Mouse (Mus musculus) neural tube, embryonic 15.5 days (tissue): ENCODE measurements around the gene Tnk2. TPM values are rescaled to one million over a fixed set of nuclear protein-coding genes. Genes with fewer than 3 reads are reported as not detected.

Source experiments
- ATAC-seq: fragments of 200-750 bp; cut with Nextera tagmentation; 2 replicates; pipeline ENCODE4 v1.8.0; 2017; ENCODE audit warnings: mild to moderate bottlenecking, moderate TSS enrichment, moderate library complexity; ENCODE audit not compliant: low FRiP score
- H3K27ac ChIP-seq: fragments of 300-500 bp; sonication (generic); replicated peaks from 2 replicates; pipeline ENCODE4 v1.5.1; 2015; ENCODE audit warnings: mild to moderate bottlenecking, inconsistent platforms
- H3K27me3 ChIP-seq: fragments of 300-500 bp; sonication (generic); replicated peaks from 2 replicates; pipeline ENCODE4 v1.6.1; 2015; ENCODE audit warnings: inconsistent platforms
- H3K36me3 ChIP-seq: fragments of 300-500 bp; sonication (generic); 2 replicates; pipeline ENCODE4 v1.6.1; 2015; ENCODE audit warnings: inconsistent platforms
- H3K4me1 ChIP-seq: fragments of 300-500 bp; sonication (generic); 2 replicates; pipeline ENCODE4 v1.6.1; 2015; ENCODE audit warnings: inconsistent platforms
- H3K4me2 ChIP-seq: fragments of 300-500 bp; sonication (generic); 2 replicates; pipeline ENCODE4 v1.6.1; 2015; ENCODE audit warnings: inconsistent platforms, mild to moderate bottlenecking, moderate library complexity
- H3K4me3 ChIP-seq: fragments of 300-500 bp; sonication (generic); replicated peaks from 2 replicates; pipeline ENCODE4 v1.5.1; 2015; ENCODE audit warnings: mild to moderate bottlenecking, inconsistent platforms
- H3K9ac ChIP-seq: fragments of 300-500 bp; sonication (generic); replicated peaks from 2 replicates; pipeline ENCODE4 v1.6.1; 2015; ENCODE audit warnings: mild to moderate bottlenecking, inconsistent platforms
- H3K9me3 ChIP-seq: fragments of 300-500 bp; sonication (generic); replicated peaks from 2 replicates; pipeline ENCODE4 v1.6.1; 2016; ENCODE audit warnings: inconsistent platforms
- WGBS: fragments of 180-500 bp; shearing (Covaris S2); methylation state at CpG from one replicate; pipeline ENCODE4 v1.1.7; 2015; ENCODE audit warnings: mixed read lengths; 5-methylcytosine and 5-hydroxymethylcytosine counted together
- polyA plus RNA-seq: library from polyadenylated mRNA; unstranded; fragments of >200 nt; fragmentation: Nextera tagmentation; extraction: Ambion mirVana; gene quantifications from 2 replicates; pipeline ENCODE4 v1.2.1, GENCODE M21; 2015

Gene Tnk2
- polyA plus RNA-seq, result 20.0 and 23.2 TPM in 2 replicates

- 1% methylated on average over 32 of the region's 40 CpGs for WGBS
- H3K4me2 ChIP-seq, result peak within 1 kb of the TSS; percentile 85
- no peaks in the 10 kb centered on the region for H3K27me3 ChIP-seq
- H3K36me3 ChIP-seq, result no peaks in the 10 kb centered on the region
- H3K4me3 ChIP-seq, result peak within 1 kb of the TSS; percentile 82
- H3K4me1 ChIP-seq, result peaks cover 33% of the 10 kb centered on the region
- peak within 1 kb of the TSS; percentile 88 for H3K27ac ChIP-seq
- H3K9me3 ChIP-seq, result no peaks in the 10 kb centered on the region
- peak within 1 kb of the TSS; percentile 94 for H3K9ac ChIP-seq
- ATAC-seq, result peak; percentile 86
Observed at GRCm38 (mm10) chr16:32643661-32644061, at the start of gene Tnk2. Gene Tnk2, plus strand, starts transcription at chr16:32643874.

- ATAC-seq, result no peak
- H3K4me3 ChIP-seq, result no peak overlapping the region
- 78% methylated on average over 5 of the region's 5 CpGs for WGBS
- 0 out of 2 replicates have a peak, but pooled peaks cover 3% of the 10 kb centered on the region for H3K4me1 ChIP-seq
- no peak overlapping the region for H3K4me2 ChIP-seq
- no peaks in the 10 kb centered on the region for H3K36me3 ChIP-seq
- H3K9ac ChIP-seq, result no peak overlapping the region
- no peaks in the 10 kb centered on the region for H3K27me3 ChIP-seq
- no peaks in the 10 kb centered on the region for H3K9me3 ChIP-seq
- no peak overlapping the region for H3K27ac ChIP-seq
Observed at GRCm38 (mm10) chr16:32593916-32594315, 49.8 kb upstream of the Tnk2 start.

- no peak for ATAC-seq
- Histone ChIP-seq H3K27ac (no peak overlapping the region), H3K4me3 (no peak overlapping the region)
Observed at GRCm38 (mm10) chr16:32594701-32595100, 49.0 kb upstream of the Tnk2 start.

GRCm38 (mm10) chr16:32595142-32595855 lies 48.4 kb upstream of the Tnk2 start:
- H3K4me2 ChIP-seq, result no peak overlapping the region
- 88% methylated on average over 10 of the region's 10 CpGs for WGBS

More at GRCm38 (mm10) chr16:32594701-32595100, 49.0 kb upstream of the Tnk2 start:
- Histone ChIP-seq H3K27me3 (no peaks in the 10 kb centered on the region), H3K9me3 (no peaks in the 10 kb centered on the region), H3K4me2 (no peak overlapping the region), H3K36me3 (no peaks in the 10 kb centered on the region), H3K9ac (no peak overlapping the region), H3K4me1 (0 out of 2 replicates have a peak, but pooled peaks cover 3% of the 10 kb centered on the region)
- WGBS, result 86% methylated on average over 5 of the region's 5 CpGs

GRCm38 (mm10) chr16:32597909-32598381 lies 45.7 kb upstream of the Tnk2 start:
- Histone ChIP-seq H3K4me3 (no peak overlapping the region), H3K9me3 (no peaks in the 10 kb centered on the region), H3K27me3 (no peaks in the 10 kb centered on the region), H3K4me2 (no peak overlapping the region), H3K4me1 (0 out of 2 replicates have a peak, but pooled peaks cover 3% of the 10 kb centered on the region), H3K36me3 (no peaks in the 10 kb centered on the region), H3K9ac (no peak overlapping the region), H3K27ac (no peak overlapping the region; the same call in 1 of the 2 replicates)
- peak; percentile 61 for ATAC-seq
- whole genome bisulfite sequencing, result 20% methylated on average over 4 of the region's 4 CpGs

More at GRCm38 (mm10) chr16:32595142-32595855, 48.4 kb upstream of the Tnk2 start:
- Histone ChIP-seq H3K27me3 (no peaks in the 10 kb centered on the region), H3K36me3 (no peaks in the 10 kb centered on the region), H3K27ac (no peak overlapping the region), H3K4me1 (0 out of 2 replicates have a peak, but pooled peaks cover 3% of the 10 kb centered on the region), H3K4me3 (no peak overlapping the region), H3K9me3 (no peaks in the 10 kb centered on the region), H3K9ac (no peak overlapping the region)
- ATAC-seq, result no peak

GRCm38 (mm10) chr16:32599151-32599550 lies 44.5 kb upstream of the Tnk2 start:
- WGBS, result 84% methylated on average over 1 of the region's 1 CpGs
- no peak overlapping the region for H3K4me2 ChIP-seq

GRCm38 (mm10) chr16:32602193-32602685 lies 41.4 kb upstream of the Tnk2 start:
- Histone ChIP-seq H3K9ac (no peak overlapping the region), H3K4me2 (no peak overlapping the region), H3K4me3 (no peak overlapping the region), H3K27me3 (no peaks in the 10 kb centered on the region), H3K36me3 (no peaks in the 10 kb centered on the region), H3K9me3 (no peaks in the 10 kb centered on the region), H3K27ac (no peak overlapping the region), H3K4me1 (0 out of 2 replicates have a peak, but pooled peaks cover 3% of the 10 kb centered on the region)
- ATAC-seq, result no peak
- 81% methylated on average over 3 of the region's 3 CpGs for WGBS

More at GRCm38 (mm10) chr16:32599151-32599550, 44.5 kb upstream of the Tnk2 start:
- Histone ChIP-seq H3K36me3 (no peaks in the 10 kb centered on the region), H3K9ac (no peak overlapping the region), H3K27ac (no peak overlapping the region), H3K4me1 (0 out of 2 replicates have a peak, but pooled peaks cover 3% of the 10 kb centered on the region), H3K9me3 (no peaks in the 10 kb centered on the region), H3K27me3 (no peaks in the 10 kb centered on the region), H3K4me3 (no peak overlapping the region)
- ATAC-seq, result no peak

GRCm38 (mm10) chr16:32607562-32608343 lies 35.9 kb upstream of the Tnk2 start:
- Histone ChIP-seq H3K4me3 (peak overlapping the region; percentile 92), H3K9ac (no peak overlapping the region), H3K36me3 (no peaks in the 10 kb centered on the region), H3K4me2 (peak overlapping the region; percentile 66), H3K9me3 (no peaks in the 10 kb centered on the region), H3K27ac (peak overlapping the region; percentile 96; the same call in 1 of the 2 replicates), H3K4me1 (peaks cover 18% of the 10 kb centered on the region), H3K27me3 (no peaks in the 10 kb centered on the region)
- no peak for ATAC-seq
- 47% methylated on average over 7 of the region's 7 CpGs for WGBS

- peak overlapping the region; percentile 91; the same call in 1 of the 2 replicates for H3K9ac ChIP-seq
Observed at GRCm38 (mm10) chr16:32608344-32608711, 35.3 kb upstream of the Tnk2 start.

GRCm38 (mm10) chr16:32608712-32609400 lies 34.8 kb upstream of the Tnk2 start, which contains the start of gene Tfrc:
Gene Tfrc, plus strand, starts transcription at chr16:32608920.
- Histone ChIP-seq H3K36me3 (0 out of 2 replicates have a peak, but pooled peaks cover 4% of the 10 kb centered on the region), H3K27me3 (no peaks in the 10 kb centered on the region), H3K4me2 (peak within 1 kb of the TSS; percentile 66), H3K9ac (peak within 1 kb of the TSS; percentile 91), H3K9me3 (no peaks in the 10 kb centered on the region), H3K4me1 (peaks cover 18% of the 10 kb centered on the region), H3K27ac (peak within 1 kb of the TSS; percentile 96), H3K4me3 (peak within 1 kb of the TSS; percentile 92)
- WGBS, result under 1% methylated on average over 73 of the region's 73 CpGs
- ATAC-seq, result peak; percentile 99

More at GRCm38 (mm10) chr16:32608344-32608711, 35.3 kb upstream of the Tnk2 start:
- H3K4me3 ChIP-seq, result peak overlapping the region; percentile 92
- 0 out of 2 replicates have a peak, but pooled peaks cover under 1% of the 10 kb centered on the region for H3K36me3 ChIP-seq
- 0 out of 2 replicates have a peak, but pooled peaks have one; percentile 4 for ATAC-seq
- WGBS, result 11% methylated on average over 8 of the region's 8 CpGs
- H3K9me3 ChIP-seq, result no peaks in the 10 kb centered on the region
- H3K27ac ChIP-seq, result peak overlapping the region; percentile 96
- peak overlapping the region; percentile 66 for H3K4me2 ChIP-seq
- peaks cover 18% of the 10 kb centered on the region for H3K4me1 ChIP-seq
- H3K27me3 ChIP-seq, result no peaks in the 10 kb centered on the region

GRCm38 (mm10) chr16:32609401-32609779 lies 34.3 kb upstream of the Tnk2 start:
- H3K36me3 ChIP-seq, result peaks cover 4% of the 10 kb centered on the region
- peak overlapping the region; percentile 91 for H3K9ac ChIP-seq
- WGBS, result under 1% methylated on average over 14 of the region's 14 CpGs
- H3K27ac ChIP-seq, result peak overlapping the region; percentile 96
- H3K4me1 ChIP-seq, result peaks cover 18% of the 10 kb centered on the region
- peak; percentile 25; the same call in 1 of the 2 replicates for ATAC-seq
- H3K27me3 ChIP-seq, result no peaks in the 10 kb centered on the region
- no peaks in the 10 kb centered on the region for H3K9me3 ChIP-seq
- H3K4me2 ChIP-seq, result peak overlapping the region; percentile 66
- peak overlapping the region; percentile 92 for H3K4me3 ChIP-seq
